Mouse (Mus musculus) gastrocnemius, postnatal 36 days (tissue): Measurements from ENCODE around the gene Slc11a1. TPM values are rescaled to one million over a fixed set of nuclear protein-coding genes. Genes with fewer than 3 reads are reported as not detected.

Experiments used
- DNase-seq, 2 experiments: peaks; one replicate each; pipeline ENCODE4 v3.0.0; 2022
- intact Hi-C: fragments of 180-260 bp; cut with DNase I; formaldehyde crosslinking; loops from one replicate; pipeline ENCODE4 v1.15.1; 2025
- microRNA-seq, 2 experiments: library from miRNA; unstranded; fragments of <30 nt; microRNA quantifications; one replicate each; pipeline ENCODE4 v1.2.0; 2021
- total RNA-seq, 2 experiments: library from RNA; stranded (reverse); gene quantifications; 2 replicates each; pipeline ENCODE4 v1.2.3; 2021

Slc11a1 gene
- total RNA-seq, 2 experiments from 2014 or later = 3.0 to 3.9 TPM

- no peak for DNase-seq
- intact Hi-C loops = loop anchor here (5.0 kb wide), 1 partner anchor 36 kb away; no protein-coding TSS in a partner anchor
Measured at GRCm38 (mm10) chr1:74401015-74401702, 26.2 kb downstream of the Slc11a1 start.

- no peak for DNase-seq
- intact Hi-C loops = loop anchor here (5.0 kb wide), 1 partner anchor 33 kb away; no protein-coding TSS in a partner anchor
Measured at GRCm38 (mm10) chr1:74404206-74404605, 29.2 kb downstream of the Slc11a1 start.

DNA sequence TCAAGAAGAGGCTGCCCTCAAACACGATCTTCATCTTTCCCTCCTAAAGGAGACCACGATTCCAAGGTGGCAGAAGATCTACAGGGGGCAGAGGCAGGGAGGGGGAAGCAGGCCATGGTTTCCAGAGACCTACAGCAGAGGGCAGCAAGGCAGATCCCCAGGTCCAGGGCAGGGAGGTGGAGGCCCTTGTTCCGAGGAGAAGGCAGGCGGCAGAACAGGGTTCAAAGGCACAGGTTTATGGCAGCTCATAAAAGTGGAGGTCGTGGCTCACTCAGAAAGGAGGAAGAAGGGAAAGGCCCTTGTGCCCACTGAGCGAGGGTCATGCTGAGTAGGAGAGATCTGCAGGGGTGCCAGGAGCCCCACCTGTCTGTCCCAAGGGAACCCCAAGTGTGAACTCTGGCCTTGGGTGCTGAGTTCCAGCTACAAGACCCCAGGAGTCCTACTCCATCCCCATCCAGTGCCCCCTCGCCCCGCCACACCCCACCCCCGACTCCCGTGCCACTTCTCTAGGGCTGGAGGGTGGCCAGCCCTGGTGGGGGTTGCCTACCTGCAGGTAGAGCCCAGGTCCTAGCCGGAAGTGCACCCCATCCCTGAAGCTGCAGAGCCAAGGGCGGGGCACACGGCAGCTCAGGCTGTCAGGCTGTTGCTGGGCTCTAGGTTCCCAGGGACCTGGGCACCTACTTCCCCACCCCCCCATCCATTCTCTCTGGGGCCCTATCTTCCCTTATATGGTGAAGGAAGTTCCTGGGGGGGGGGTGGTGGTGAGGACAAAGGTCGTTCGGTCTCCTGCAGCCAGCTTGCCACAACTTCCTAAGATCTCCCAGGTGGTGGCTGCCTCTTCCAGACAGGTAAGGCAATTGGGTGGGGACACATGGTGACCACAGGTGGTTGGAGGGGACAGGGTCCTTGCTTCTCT is 33.9 kb downstream of the Slc11a1 start, which contains the start of gene Vil1:
TSS of gene Vil1 (plus strand) at position 788 of the 916 bp plus-strand sequence.
- intact Hi-C loops = no loop called here
- no peak for DNase-seq

DNA sequence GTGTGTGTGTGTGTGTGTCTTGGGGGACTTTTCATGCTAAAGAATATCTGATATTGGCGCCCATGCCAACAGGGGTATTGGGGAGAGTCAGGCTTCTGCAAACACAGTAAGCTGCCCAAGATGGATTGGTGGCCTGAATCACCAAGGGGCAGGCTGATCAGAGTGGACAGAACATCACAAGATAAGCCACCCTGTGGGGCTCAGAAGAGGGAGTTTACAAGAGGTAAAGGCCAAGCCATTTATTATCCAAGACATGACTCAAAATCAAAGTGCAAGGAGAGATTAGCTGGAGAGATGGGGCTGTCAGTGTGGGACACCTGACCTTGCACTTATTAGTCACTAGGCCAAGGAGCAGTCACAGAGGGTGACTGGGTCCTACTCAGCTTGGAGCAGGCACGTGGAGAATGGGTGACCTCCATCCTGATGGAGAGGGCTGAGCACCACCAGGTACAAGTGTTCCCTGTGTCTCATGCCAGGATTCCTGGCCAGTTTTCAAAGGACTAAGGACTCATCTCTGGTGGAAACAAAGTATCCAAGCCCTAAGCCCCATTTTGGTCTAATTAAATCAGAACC is 36.8 kb downstream of the Slc11a1 start:
- intact Hi-C loops = no loop called here
- no peak for DNase-seq

- DNase-seq = no peak
- intact Hi-C loops = no loop called here
Measured at GRCm38 (mm10) chr1:74412711-74413110, 37.7 kb downstream of the Slc11a1 start.

- intact Hi-C loops = no loop called here
- no peak for DNase-seq
Measured at GRCm38 (mm10) chr1:74415143-74415542, 40.1 kb downstream of the Slc11a1 start.

GRCm38 (mm10) chr1:74418747-74419439 is 43.9 kb downstream of the Slc11a1 start:
- DNase-seq = no peak
- intact Hi-C loops = no loop called here

- no peak for DNase-seq
- intact Hi-C loops = no loop called here
Measured at GRCm38 (mm10) chr1:74419440-74419794, 44.4 kb downstream of the Slc11a1 start.

DNA sequence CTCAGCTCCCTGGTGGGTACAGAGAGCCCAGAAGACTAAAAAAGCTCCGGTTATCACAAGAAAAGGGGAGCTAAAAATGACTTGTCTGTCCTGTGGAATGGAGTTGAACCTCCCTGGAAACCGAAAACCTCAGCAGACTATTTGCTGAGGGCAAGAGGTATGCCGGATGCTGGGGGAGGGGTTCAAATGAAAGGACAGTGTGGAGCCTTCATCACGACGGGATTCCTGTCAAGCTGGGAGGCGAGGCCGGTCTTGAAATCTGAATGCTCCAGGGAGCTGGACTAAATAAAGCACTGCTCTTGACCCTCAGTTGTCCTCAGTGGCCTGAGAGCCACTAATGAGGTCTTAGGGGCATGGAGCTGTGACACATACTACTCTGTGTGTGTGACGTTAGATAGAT is 48.2 kb downstream of the Slc11a1 start:
- DNase-seq = no peak
- intact Hi-C loops = no loop called here

GRCm38 (mm10) chr1:74425845-74426244 is 50.9 kb downstream of the Slc11a1 start:
- intact Hi-C loops = no loop called here
- no peak for DNase-seq

DNA sequence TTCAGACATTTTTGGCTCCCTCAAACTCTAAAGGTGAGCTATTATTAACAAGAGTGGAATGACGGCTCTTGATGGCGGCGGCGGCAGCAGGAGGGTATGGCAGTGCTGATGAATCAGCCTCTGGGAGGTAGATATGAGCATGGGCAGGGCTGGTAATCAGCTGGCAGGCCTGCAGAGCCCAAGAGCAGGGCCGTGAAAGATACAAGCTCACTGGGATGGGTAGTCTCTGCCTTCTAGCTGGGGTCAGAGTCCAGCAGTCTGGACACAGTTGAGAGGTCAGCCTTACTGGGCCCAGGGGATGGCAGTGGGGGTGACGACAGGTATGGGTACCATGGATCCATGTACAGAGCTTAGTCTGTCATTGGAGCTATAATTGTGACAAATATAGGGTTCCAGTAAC is 58.2 kb downstream of the Slc11a1 start:
- no peak for DNase-seq
- intact Hi-C loops = no loop called here

DNA sequence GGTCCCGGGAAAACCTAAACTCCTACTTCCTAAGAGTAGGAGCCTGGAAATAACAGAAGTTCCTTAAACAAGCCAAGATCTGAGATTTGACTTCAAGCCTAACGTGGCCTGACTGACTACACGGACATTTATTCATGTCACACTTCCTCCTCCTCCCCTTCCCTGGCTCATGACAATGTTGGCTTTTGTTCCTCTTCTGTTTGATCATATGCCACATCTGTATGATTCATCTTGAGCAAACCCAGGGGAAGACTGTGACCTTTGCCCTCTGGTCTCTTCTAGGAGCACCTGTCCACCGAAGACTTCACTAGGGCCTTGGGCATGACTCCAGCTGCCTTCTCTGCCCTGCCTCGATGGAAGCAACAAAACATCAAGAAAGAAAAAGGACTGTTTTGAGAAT is 59.6 kb downstream of the Slc11a1 start:
- no peak for DNase-seq
- intact Hi-C loops = no loop called here

DNA sequence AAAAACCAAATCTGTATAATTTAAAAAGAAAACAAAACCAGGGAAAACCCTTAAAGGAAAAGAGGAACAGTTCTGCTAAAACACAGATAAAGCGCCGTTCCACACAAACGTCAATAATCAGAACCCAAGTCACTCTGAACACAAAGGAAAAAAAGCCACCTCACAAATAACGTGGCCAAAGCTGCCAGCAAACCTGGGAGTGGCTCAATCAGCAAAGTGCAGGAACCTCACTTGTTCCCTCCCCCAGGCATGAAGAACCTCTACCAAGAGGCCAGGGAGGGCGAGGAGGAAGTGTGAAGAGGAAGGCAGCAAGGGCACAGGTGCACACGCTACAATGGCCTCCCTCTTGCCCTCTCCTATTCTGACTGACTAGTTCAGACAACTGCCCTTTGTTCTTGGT is 60.6 kb downstream of the Slc11a1 start:
- no peak for DNase-seq
- intact Hi-C loops = loop anchor here (5.0 kb wide), 1 partner anchor 33 kb away; no protein-coding TSS in a partner anchor

Small RNA genes lying within 50 kb of the gene (microRNA-seq; reads per million reads assigned to microRNA genes)
- 29,745 to 34,761 reads per million in 2 experiments for gene Mir26b

Other genes starting within 250 kb of the Slc11a1 start
- gene Rufy4, start 249.7 kb upstream of the Slc11a1 start, total RNA-seq = under 1 TPM in 1 of 2 experiments, not detected in 1; 0.10 TPM
- gene Cxcr2, start 221.2 kb upstream of the Slc11a1 start, total RNA-seq = not detected
- not detected for gene Cxcr1, start 180.6 kb upstream of the Slc11a1 start, total RNA-seq
- 10 to 100 TPM; 56.1 to 65.1 TPM for gene Arpc2, start 139.1 kb upstream of the Slc11a1 start, total RNA-seq
- not detected for gene Gpbar1, start 96.6 kb upstream of the Slc11a1 start, total RNA-seq
- 10 to 100 TPM; 64.7 to 71.3 TPM for gene Aamp, start 90.5 kb upstream of the Slc11a1 start, total RNA-seq
- 10 to 100 TPM; 53.4 to 54.8 TPM for gene Pnkd, start 90.3 kb upstream of the Slc11a1 start, total RNA-seq
- 10 to 100 TPM; 23.0 to 28.8 TPM for gene Tmbim1, start 69.6 kb upstream of the Slc11a1 start, total RNA-seq
- under 1 TPM in 1 of 2 experiments, not detected in 1; 0.12 TPM for gene Catip, start 13.1 kb upstream of the Slc11a1 start, total RNA-seq
- 10 to 100 TPM; 82.2 to 97.4 TPM for gene Ctdsp1, start 16.3 kb downstream of the Slc11a1 start, total RNA-seq
- not detected for gene Vil1, start 34.2 kb downstream of the Slc11a1 start, total RNA-seq
- 10 to 100 TPM; 11.1 to 11.6 TPM for gene Cnot9, start 130.9 kb downstream of the Slc11a1 start, total RNA-seq
- gene Plcd4, start 167.7 kb downstream of the Slc11a1 start, total RNA-seq = 10 to 100 TPM; 52.2 to 73.6 TPM
- gene Usp37, start 169.1 kb downstream of the Slc11a1 start, total RNA-seq = 1 to 10 TPM; 7.8 to 8.8 TPM
- gene Zfp142, start 213.1 kb downstream of the Slc11a1 start, total RNA-seq = 1 to 10 TPM; 7.1 to 7.2 TPM
- gene Bcs1l, start 213.1 kb downstream of the Slc11a1 start, total RNA-seq = 10 to 100 TPM; 17.9 to 19.6 TPM
- 10 to 100 TPM; 15.1 to 17.5 TPM for gene Rnf25, start 226.2 kb downstream of the Slc11a1 start, total RNA-seq
- gene Stk36, start 226.2 kb downstream of the Slc11a1 start, total RNA-seq = under 1 TPM; 0.38 to 0.39 TPM